Mouse (Mus musculus) liver, embryonic 12.5 days (tissue): ENCODE results near the gene Trf. TPM values are rescaled to one million over a fixed set of nuclear protein-coding genes. Genes with fewer than 3 reads are reported as not detected.

Source experiments
- ATAC-seq: fragments of 200-750 bp; cut with Nextera tagmentation; 2 replicates; pipeline ENCODE4 v1.8.0; 2017; ENCODE audit warnings: moderate number of reproducible peaks, mild to moderate bottlenecking, moderate library complexity
- H3K27ac ChIP-seq: fragments of 300-500 bp; sonication (generic); 2 replicates; pipeline ENCODE4 v1.5.1; 2016; ENCODE audit warnings: mild to moderate bottlenecking
- H3K27me3 ChIP-seq: fragments of 300-500 bp; sonication (generic); replicated peaks from 2 replicates; pipeline ENCODE4 v1.6.1; 2016; ENCODE audit warnings: mild to moderate bottlenecking, moderate library complexity
- H3K36me3 ChIP-seq: fragments of 300-500 bp; sonication (generic); 2 replicates; pipeline ENCODE4 v1.6.1; 2016; ENCODE audit warnings: mild to moderate bottlenecking, moderate library complexity
- H3K4me1 ChIP-seq: fragments of 300-500 bp; sonication (generic); 2 replicates; pipeline ENCODE4 v1.6.1; 2016
- H3K4me2 ChIP-seq: fragments of 300-500 bp; sonication (generic); 2 replicates; pipeline ENCODE4 v1.6.1; 2016; ENCODE audit warnings: mild to moderate bottlenecking, moderate library complexity
- H3K4me3 ChIP-seq: fragments of 300-500 bp; sonication (generic); 2 replicates; pipeline ENCODE4 v1.5.1; 2016; ENCODE audit warnings: mild to moderate bottlenecking, moderate library complexity
- H3K9ac ChIP-seq: fragments of 300-500 bp; sonication (generic); 2 replicates; pipeline ENCODE4 v1.6.1; 2016; ENCODE audit warnings: mild to moderate bottlenecking, moderate library complexity
- H3K9me3 ChIP-seq: fragments of 300-500 bp; sonication (generic); replicated peaks from 2 replicates; pipeline ENCODE4 v1.6.1; 2016; ENCODE audit warnings: mild to moderate bottlenecking, moderate library complexity
- WGBS: fragments of 180-500 bp; shearing (Covaris S2); methylation state at CpG from one replicate; pipeline ENCODE4 v1.1.7; 2016; ENCODE audit not compliant: insufficient replicate concordance; 5-methylcytosine and 5-hydroxymethylcytosine counted together
- polyA plus RNA-seq: library from polyadenylated mRNA; unstranded; fragments of >200 nt; fragmentation: Nextera tagmentation; extraction: Ambion mirVana; gene quantifications from 2 replicates; pipeline ENCODE4 v1.2.1, GENCODE M21; 2016

The Trf gene
- 2,820 and 2,901 TPM in 2 replicates for polyA plus RNA-seq

DNA sequence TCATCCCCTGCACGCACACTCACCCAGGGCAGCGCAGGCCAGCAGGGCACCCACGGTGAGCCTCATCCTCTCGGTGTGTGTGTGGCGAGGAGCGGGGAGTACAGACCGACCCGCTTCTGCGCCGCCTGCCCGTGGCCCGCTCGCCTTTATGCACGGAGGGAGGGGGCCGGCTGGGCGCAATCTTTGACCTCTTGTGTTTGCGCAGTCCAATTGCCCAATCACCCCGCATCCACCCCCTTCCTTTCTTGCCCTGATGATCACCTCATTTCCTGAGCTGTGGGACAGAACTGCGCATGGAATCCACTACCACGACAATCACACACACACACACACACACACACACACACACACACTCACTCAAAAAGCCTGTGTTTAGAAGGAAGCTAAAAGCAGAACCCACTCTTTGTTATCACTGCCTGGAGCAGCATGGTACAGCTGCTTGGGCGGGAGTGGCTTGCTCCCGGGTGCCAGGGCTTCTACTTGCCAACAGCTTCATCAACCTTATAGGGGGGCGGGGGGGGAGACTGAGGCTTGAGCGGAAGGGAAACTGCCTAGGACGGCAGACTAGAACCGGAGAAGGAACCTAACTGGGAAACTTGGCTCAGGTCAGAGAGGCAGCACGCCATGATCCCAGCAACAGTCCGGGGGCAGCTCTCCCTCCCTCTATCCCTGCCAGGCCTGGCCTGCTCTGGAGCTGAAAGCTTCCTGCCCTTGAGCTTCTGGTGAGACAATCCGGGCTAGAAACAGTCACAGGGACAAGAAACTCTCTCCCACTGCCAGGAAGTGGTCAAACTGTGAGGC is at the start of gene Trf, which contains the start of gene Gm20425:
Gene Trf (minus strand): TSS at position 294 of the 801 bp plus-strand sequence.
Gene Gm20425 (minus strand): TSS at position 157 of the 801 bp plus-strand sequence.
- Histone ChIP-seq H3K36me3 (peaks cover 13% of the 10 kb centered on the region; the same call in 1 of the 2 replicates), H3K9me3 (no peaks in the 10 kb centered on the region), H3K27ac (peak within 1 kb of the TSS; percentile 64), H3K27me3 (peaks cover 10% of the 10 kb centered on the region; the same call in 1 of the 2 replicates), H3K9ac (peak within 1 kb of the TSS; percentile 44), H3K4me2 (peak within 1 kb of the TSS; percentile 40), H3K4me1 (peaks cover 25% of the 10 kb centered on the region), H3K4me3 (peak within 1 kb of the TSS; percentile 40)
- 12% methylated on average over 24 of the region's 29 CpGs for WGBS
- peak; percentile 65 for ATAC-seq

DNA sequence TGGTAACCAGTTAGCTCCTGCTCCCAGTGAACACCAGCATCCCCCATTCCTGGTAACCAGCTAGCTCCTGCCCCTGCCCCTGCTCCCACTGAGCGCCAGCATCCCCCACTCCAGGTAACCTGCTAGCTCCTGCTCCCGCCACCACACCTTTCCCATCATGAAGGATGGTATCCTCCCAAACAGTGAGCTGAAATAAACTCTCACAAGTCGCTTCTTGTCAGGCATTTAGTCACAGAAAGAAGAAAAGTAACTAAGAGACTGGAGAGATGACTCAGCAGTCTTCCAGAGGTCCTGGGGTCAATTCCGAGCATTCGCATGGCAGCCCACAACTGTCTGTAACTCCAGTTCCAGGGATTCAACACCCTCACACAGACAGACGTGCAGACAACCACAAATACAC is 46.6 kb upstream of the Trf start:
- Histone ChIP-seq H3K4me2 (no peak overlapping the region), H3K9me3 (no peaks in the 10 kb centered on the region), H3K4me1 (peaks cover 34% of the 10 kb centered on the region), H3K9ac (no peak overlapping the region), H3K27ac (peak overlapping the region; percentile 73; the same call in 1 of the 2 replicates), H3K36me3 (peaks cover 86% of the 10 kb centered on the region), H3K27me3 (no peaks in the 10 kb centered on the region), H3K4me3 (no peak overlapping the region)
- no peak for ATAC-seq
- 80% methylated on average over 6 of the region's 6 CpGs for WGBS

DNA sequence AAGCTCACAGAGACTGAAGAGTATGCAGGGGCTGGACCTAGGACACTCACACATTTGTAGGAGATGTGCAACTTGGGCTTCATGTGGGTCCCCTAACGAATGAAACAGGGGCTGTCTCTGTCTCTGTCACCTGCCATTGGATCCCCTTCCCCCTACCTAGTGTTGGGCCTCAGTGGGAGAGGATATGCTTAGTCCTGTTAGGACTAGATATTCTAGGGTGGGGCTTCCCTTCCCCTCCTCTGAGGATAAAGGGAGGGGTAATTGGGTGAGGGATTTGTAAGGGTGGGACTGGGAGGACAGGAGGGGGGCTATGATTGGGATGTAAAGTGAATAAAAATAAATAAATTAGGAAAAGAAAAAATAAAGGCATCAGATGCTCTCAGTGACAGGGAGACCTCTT is 45.4 kb upstream of the Trf start:
- Histone ChIP-seq H3K27ac (peak overlapping the region; percentile 73), H3K27me3 (no peaks in the 10 kb centered on the region), H3K4me1 (peaks cover 34% of the 10 kb centered on the region), H3K9ac (peak overlapping the region; percentile 32), H3K4me3 (no peak overlapping the region), H3K4me2 (peak overlapping the region; percentile 23), H3K36me3 (peaks cover 80% of the 10 kb centered on the region), H3K9me3 (no peaks in the 10 kb centered on the region)
- 31% methylated on average over 1 of the region's 1 CpGs for WGBS
- ATAC-seq = peak; percentile 80

DNA sequence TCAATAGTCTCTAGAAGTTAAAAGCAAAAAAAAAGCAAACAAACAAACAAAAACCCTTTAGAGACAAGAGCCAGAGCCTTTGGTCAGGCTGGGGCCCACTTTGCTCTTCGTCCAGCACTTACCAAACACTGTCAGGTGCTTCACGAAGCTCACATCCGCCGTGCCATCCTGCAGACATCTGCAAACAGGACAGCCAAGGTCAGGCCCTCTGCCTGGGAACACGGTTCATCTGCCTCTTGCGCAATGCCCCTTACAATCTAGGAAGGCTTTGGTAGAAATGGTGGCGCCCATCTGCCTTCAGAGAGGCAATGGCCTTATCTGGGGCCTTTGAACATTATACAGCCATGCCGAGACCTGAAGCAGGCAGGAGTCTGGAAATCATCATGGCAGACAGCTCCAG is 44.6 kb upstream of the Trf start:
- no peaks in the 10 kb centered on the region for H3K9me3 ChIP-seq

DNA sequence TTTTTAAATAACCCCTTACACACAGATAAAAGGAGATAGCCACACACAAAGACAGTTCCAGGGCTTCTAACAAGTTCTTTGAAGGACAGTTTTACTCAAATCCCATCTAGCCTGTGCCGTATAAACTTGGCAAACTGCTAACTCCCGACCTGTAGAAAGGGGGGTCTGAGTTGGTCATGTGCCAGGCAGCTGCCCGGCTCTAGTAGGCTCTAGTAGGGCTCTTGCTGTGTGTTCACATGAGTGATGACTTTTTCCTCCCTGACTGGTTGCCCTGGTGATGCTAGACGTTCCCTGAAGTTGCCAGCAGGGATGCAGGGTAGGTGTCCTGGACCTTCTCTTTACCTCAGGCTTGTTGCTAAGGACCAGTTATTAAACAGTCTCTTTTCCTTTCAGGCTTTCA is 40.9 kb upstream of the Trf start:
- peaks cover 75% of the 10 kb centered on the region for H3K36me3 ChIP-seq
- 0 out of 2 replicates have a peak, but pooled peaks cover under 1% of the 10 kb centered on the region for H3K9me3 ChIP-seq
- H3K4me2 ChIP-seq = no peak overlapping the region
- H3K9ac ChIP-seq = no peak overlapping the region
- no peak for ATAC-seq
- peaks cover 27% of the 10 kb centered on the region for H3K4me1 ChIP-seq
- H3K4me3 ChIP-seq = no peak overlapping the region
- H3K27me3 ChIP-seq = no peaks in the 10 kb centered on the region
- H3K27ac ChIP-seq = no peak overlapping the region
- WGBS = 57% methylated on average over 4 of the region's 4 CpGs

More for the DNA sequence above, 44.6 kb upstream of the Trf start:
- H3K27me3 ChIP-seq = no peaks in the 10 kb centered on the region
- WGBS = 66% methylated on average over 8 of the region's 8 CpGs
- H3K9ac ChIP-seq = no peak overlapping the region
- H3K27ac ChIP-seq = 0 out of 2 replicates have a peak overlapping the region, but pooled peaks have one; percentile 53
- H3K4me3 ChIP-seq = no peak overlapping the region
- peaks cover 73% of the 10 kb centered on the region for H3K36me3 ChIP-seq
- peaks cover 37% of the 10 kb centered on the region for H3K4me1 ChIP-seq
- ATAC-seq = no peak
- no peak overlapping the region for H3K4me2 ChIP-seq

DNA sequence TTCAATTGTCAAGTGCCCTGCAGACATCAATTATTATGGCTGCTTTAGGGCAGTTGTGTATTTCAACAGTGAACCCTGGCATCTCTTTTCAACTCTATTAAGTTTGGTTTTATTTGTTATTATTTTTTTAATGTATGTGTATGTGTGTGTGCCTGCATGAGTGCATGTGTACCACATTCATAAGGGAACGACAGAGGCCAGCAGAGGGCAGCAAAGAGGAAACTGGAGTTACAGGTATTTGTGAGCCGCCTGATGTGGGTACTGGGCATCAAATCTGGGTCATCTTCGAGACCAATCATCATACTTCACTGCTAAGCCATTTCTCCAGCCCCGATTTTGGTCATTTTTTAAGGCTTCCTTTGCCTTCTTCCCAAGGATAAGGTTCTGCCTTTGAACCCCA is 35.5 kb upstream of the Trf start:
- Histone ChIP-seq H3K36me3 (peaks cover 88% of the 10 kb centered on the region), H3K9ac (no peak overlapping the region)
- 82% methylated on average over 4 of the region's 4 CpGs for WGBS

DNA sequence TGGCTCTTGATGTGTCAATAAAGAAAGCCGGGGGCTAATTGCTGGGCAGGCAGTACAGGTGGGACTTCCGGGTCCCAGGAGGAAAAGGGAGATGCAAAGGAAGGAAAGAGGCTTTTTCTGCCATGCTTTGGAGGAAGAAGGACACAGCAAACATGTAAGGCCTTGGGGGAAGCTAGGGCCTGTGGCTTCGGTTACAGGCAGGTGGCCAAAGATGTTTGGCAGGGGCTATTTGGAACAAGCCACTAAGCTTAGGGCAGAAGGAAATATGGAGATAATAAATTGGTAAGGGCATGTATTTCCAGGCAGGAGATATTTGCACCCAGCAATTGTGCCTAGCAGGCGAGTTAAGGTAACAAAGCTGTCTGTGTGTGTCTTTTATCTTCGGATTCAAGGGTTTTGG is 22.7 kb upstream of the Trf start:
- Histone ChIP-seq H3K36me3 (peaks cover 45% of the 10 kb centered on the region), H3K27ac (no peak overlapping the region)
- WGBS = 79% methylated on average over 5 of the region's 5 CpGs

More for the DNA sequence above, 35.5 kb upstream of the Trf start:
- no peak for ATAC-seq
- Histone ChIP-seq H3K4me3 (no peak overlapping the region), H3K27ac (no peak overlapping the region), H3K4me1 (0 out of 2 replicates have a peak, but pooled peaks cover 3% of the 10 kb centered on the region), H3K27me3 (no peaks in the 10 kb centered on the region), H3K4me2 (no peak overlapping the region), H3K9me3 (0 out of 2 replicates have a peak, but pooled peaks cover 5% of the 10 kb centered on the region)

DNA sequence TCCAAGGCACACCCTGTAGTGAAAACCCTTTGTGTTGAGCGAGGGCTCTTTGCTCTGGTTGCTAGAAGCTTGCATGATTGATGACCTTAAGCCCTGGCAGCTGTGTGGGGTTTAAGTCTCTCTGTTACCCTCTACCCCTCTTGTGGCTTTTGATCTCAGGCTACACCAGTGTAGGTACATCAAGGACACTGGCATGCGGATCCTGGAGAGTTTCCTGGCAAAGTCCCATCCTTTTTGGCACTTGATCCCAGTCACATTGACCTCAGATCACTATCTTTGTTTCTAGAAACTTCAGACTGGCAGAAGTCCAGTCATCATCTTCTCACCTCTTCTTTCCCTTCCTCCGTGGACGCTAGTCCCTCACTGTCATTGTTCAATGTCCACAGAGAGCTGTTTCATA is 18.4 kb upstream of the Trf start:
- peaks cover 28% of the 10 kb centered on the region for H3K36me3 ChIP-seq
- no peaks in the 10 kb centered on the region for H3K27me3 ChIP-seq
- H3K4me3 ChIP-seq = no peak overlapping the region
- peaks cover 18% of the 10 kb centered on the region for H3K4me1 ChIP-seq
- H3K9me3 ChIP-seq = no peaks in the 10 kb centered on the region
- WGBS = 65% methylated on average over 4 of the region's 4 CpGs
- no peak overlapping the region for H3K4me2 ChIP-seq
- ATAC-seq = no peak
- no peak overlapping the region for H3K9ac ChIP-seq
- H3K27ac ChIP-seq = no peak overlapping the region

More for the DNA sequence above, 22.7 kb upstream of the Trf start:
- Histone ChIP-seq H3K4me2 (no peak overlapping the region), H3K4me3 (no peak overlapping the region), H3K4me1 (no peaks in the 10 kb centered on the region), H3K9me3 (no peaks in the 10 kb centered on the region), H3K9ac (no peak overlapping the region), H3K27me3 (no peaks in the 10 kb centered on the region)
- ATAC-seq = no peak

DNA sequence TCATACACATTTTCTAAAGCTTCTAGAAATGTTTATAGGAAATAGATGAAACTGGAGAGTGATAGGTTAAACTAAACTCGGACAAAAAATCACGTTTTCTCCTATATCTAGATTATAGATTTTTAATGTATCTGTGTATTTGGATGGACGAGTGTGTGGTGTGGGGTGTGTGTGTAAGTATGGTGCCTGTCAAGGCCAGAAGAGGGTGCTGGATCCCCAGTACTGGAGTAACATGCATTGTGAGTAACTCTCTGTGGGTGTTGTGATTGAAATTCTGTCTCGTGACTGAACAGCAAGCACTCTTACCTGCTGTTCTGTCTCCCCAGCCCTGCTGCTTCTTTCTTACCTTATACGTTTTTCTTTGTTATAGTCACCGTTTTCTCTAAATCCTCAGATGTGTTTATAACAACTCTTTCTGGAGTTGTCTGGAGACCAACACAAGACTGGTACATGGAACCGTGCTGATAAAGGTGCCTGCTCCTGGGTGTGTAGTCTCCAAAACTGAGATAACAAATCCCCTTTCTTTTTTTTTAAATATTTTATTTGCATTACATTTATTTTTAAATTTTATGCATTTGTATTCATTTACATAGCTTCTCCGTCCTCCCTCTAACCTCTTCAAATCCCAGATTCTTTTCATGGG is 16.4 kb upstream of the Trf start:
- Histone ChIP-seq H3K27ac (no peak overlapping the region), H3K36me3 (peaks cover 16% of the 10 kb centered on the region), H3K9me3 (no peaks in the 10 kb centered on the region), H3K4me1 (peaks cover 22% of the 10 kb centered on the region), H3K27me3 (no peaks in the 10 kb centered on the region), H3K4me3 (no peak overlapping the region), H3K4me2 (peak overlapping the region; percentile 33), H3K9ac (no peak overlapping the region)
- 48% methylated on average over 8 of the region's 8 CpGs for WGBS
- peak; percentile 80 for ATAC-seq

DNA sequence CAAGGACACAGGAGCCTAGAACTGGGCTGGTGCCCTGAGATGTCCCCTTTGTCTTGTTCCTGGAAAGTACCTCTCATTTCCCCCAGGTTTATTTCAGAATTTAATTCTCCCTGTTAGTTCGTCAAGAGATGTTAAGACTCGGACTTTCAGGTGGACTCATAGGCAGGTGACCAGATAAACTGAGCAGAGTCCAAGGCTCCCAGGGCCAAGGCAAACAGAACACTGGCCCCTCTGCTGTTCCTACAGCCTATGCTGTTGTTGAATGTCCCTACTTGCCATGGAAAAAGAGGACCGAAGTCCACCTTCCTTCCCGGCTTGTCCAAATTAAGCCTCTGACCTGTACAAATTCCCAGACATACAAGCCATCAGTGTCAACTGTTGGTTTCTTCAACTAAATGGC is 13.4 kb upstream of the Trf start:
- peak; percentile 58; the same call in 1 of the 2 replicates for ATAC-seq
- 64% methylated on average over 4 of the region's 4 CpGs for WGBS
- no peak overlapping the region; the same call in 1 of the 2 replicates for H3K27ac ChIP-seq
- H3K9me3 ChIP-seq = no peaks in the 10 kb centered on the region
- no peaks in the 10 kb centered on the region for H3K36me3 ChIP-seq
- H3K9ac ChIP-seq = no peak overlapping the region
- no peak overlapping the region for H3K4me2 ChIP-seq
- H3K4me1 ChIP-seq = peaks cover 32% of the 10 kb centered on the region
- H3K4me3 ChIP-seq = no peak overlapping the region
- no peaks in the 10 kb centered on the region for H3K27me3 ChIP-seq

DNA sequence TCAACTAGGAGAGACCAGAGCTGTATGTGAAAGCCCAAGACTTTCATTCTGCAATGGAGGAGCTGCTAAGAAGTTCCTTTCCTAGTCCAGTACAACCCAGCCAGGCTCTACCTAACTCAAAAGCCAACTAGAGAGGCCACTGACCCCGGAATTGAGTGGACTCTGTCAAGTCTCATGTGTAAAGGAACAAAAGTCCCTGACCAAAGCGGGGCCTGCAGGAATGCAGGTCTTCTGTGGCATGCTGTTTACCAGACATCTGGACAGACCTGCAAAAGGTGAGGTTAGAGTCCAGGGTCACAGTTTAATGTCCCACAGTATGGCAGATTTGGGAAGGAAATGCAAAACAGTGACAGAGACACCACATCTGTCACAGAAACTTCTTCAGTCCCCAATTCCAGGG is 11.0 kb upstream of the Trf start:
- H3K4me3 ChIP-seq = no peak overlapping the region
- 56% methylated on average over 2 of the region's 2 CpGs for WGBS
- peaks cover 17% of the 10 kb centered on the region; the same call in 1 of the 2 replicates for H3K4me1 ChIP-seq
- H3K4me2 ChIP-seq = no peak overlapping the region
- no peak; the same call in 1 of the 2 replicates for ATAC-seq
- H3K27ac ChIP-seq = peak overlapping the region; percentile 54
- H3K27me3 ChIP-seq = no peaks in the 10 kb centered on the region
- H3K9ac ChIP-seq = no peak overlapping the region
- no peaks in the 10 kb centered on the region for H3K36me3 ChIP-seq
- H3K9me3 ChIP-seq = no peaks in the 10 kb centered on the region

DNA sequence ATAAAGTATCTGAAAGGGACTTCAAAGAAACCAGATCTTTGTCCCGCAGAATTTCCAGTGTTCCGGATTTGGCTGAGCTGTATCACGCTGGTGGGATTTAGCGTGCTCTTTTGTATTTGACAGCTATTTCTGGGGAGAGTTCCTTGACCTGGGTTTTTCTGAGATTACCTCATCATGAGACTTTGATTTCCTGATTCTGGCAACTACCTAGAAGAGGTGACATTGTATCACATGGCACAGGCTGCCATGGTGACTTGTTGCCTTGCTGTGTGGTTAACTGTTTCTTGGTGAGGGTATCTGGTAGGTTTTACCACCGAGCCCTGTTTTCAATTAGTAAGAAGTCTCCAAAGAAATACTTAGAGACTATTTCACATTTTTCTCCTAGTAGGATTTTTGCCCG is 9.2 kb upstream of the Trf start:
- Histone ChIP-seq H3K4me1 (peaks cover 14% of the 10 kb centered on the region; the same call in 1 of the 2 replicates), H3K4me3 (no peak overlapping the region), H3K4me2 (no peak overlapping the region), H3K27ac (no peak overlapping the region), H3K36me3 (no peaks in the 10 kb centered on the region), H3K9ac (no peak overlapping the region), H3K9me3 (no peaks in the 10 kb centered on the region), H3K27me3 (no peaks in the 10 kb centered on the region)
- 80% methylated on average over 6 of the region's 6 CpGs for WGBS
- ATAC-seq = no peak
